Mouse (Mus musculus) CH12.LX (cell line): Measurements from ENCODE around the gene Olfr588-ps1. TPM values are rescaled to one million over a fixed set of nuclear protein-coding genes. Genes with fewer than 3 reads are reported as not detected.

ENCODE experiments used
- DNase-seq: peaks from one replicate; pipeline ENCODE4 v3.0.0-alpha.2; 2013; ENCODE audit errors: extremely low read depth
- H3K27ac ChIP-seq: 2 replicates; pipeline ENCODE4 v1.5.1; 2012; ENCODE audit warnings: low read depth, mild to moderate bottlenecking, control low read depth, moderate library complexity; ENCODE audit not compliant: insufficient read depth
- H3K27me3 ChIP-seq: replicated peaks from 2 replicates; pipeline ENCODE3; 2012; ENCODE audit warnings: inconsistent platforms
- H3K36me3 ChIP-seq, 2 experiments: replicated peaks in 1 of 2; 2 replicates each; pipeline versions ENCODE3 to v1.6.1; 2012; ENCODE audit warnings: inconsistent platforms in 1 of 2, low read length in 1 of 2, mild to moderate bottlenecking in 1 of 2, mixed read lengths in 1 of 2, moderate library complexity in 1 of 2; ENCODE audit not compliant: control insufficient read depth in 1 of 2, insufficient read depth in 1 of 2
- H3K4me1 ChIP-seq, 2 experiments: 2 replicates each; pipeline ENCODE4 v1.6.1; 2012; ENCODE audit warnings: inconsistent platforms in 1 of 2, moderate library complexity in 1 of 2; ENCODE audit not compliant: insufficient read depth in 2 of 2, control insufficient read depth in 1 of 2
- H3K4me2 ChIP-seq: 2 replicates; pipeline ENCODE4 v1.6.1; 2012; ENCODE audit warnings: low read depth, mild to moderate bottlenecking, control low read depth; ENCODE audit not compliant: poor library complexity, insufficient read depth, severe bottlenecking
- H3K4me3 ChIP-seq, 3 experiments: fragments of 150-350 bp in 1 of 3; sonication (generic) in 1 of 3; replicated peaks in 1 of 3; 2 replicates each; pipeline versions ENCODE3 to v1.5.1; 2011 to 2012; ENCODE audit warnings: low read depth in 2 of 3, low read length in 2 of 3, mild to moderate bottlenecking in 2 of 3, moderate library complexity in 2 of 3, control low read depth in 1 of 3, improper control_type of control experiment in 1 of 3, inconsistent platforms in 1 of 3, mixed read lengths in 1 of 3; ENCODE audit not compliant: poor library complexity in 1 of 3
- H3K79me2 ChIP-seq: replicated peaks from 2 replicates; pipeline ENCODE4 v1.6.1; 2012; ENCODE audit warnings: mild to moderate bottlenecking, moderate library complexity; ENCODE audit not compliant: control insufficient read depth, poor library complexity, insufficient read depth, severe bottlenecking; ENCODE audit errors: extremely low read depth
- H3K9ac ChIP-seq: 2 replicates; pipeline ENCODE4 v1.6.1; 2012; ENCODE audit warnings: low read depth, mild to moderate bottlenecking, control low read depth, moderate library complexity; ENCODE audit not compliant: insufficient read depth
- H3K9me3 ChIP-seq: replicated peaks from 2 replicates; pipeline ENCODE3; 2012; ENCODE audit warnings: low read length, inconsistent platforms, mixed read lengths
- BHLHE40 ChIP-seq: IDR thresholded peaks from 2 replicates; pipeline ENCODE4 v1.6.1; 2011; ENCODE audit warnings: mild to moderate bottlenecking, low read depth, low read length, improper control_type of control experiment
- CTCF ChIP-seq, 2 experiments: IDR thresholded peaks in 1 of 2; conservative IDR thresholded peaks in 1 of 2; 2 replicates each; pipeline ENCODE4 v1.5.1; 2011 to 2012; ENCODE audit warnings: low read depth in 2 of 2, low read length in 2 of 2, improper control_type of control experiment in 1 of 2, inconsistent platforms in 1 of 2, mild to moderate bottlenecking in 1 of 2, moderate library complexity in 1 of 2
- E2F4 ChIP-seq: IDR thresholded peaks from 2 replicates; pipeline ENCODE4 v1.6.1; 2011; ENCODE audit warnings: low read depth, low read length, improper control_type of control experiment; ENCODE audit not compliant: insufficient replicate concordance
- ELF1 ChIP-seq: IDR thresholded peaks from 2 replicates; pipeline ENCODE4 v1.6.1; 2014; ENCODE audit warnings: low read depth, mild to moderate bottlenecking, inconsistent platforms, low read length, improper control_type of control experiment
- EP300 ChIP-seq: IDR thresholded peaks from 2 replicates; pipeline ENCODE4 v1.6.1; 2011; ENCODE audit warnings: low read length, improper control_type of control experiment
- MAFK ChIP-seq: IDR thresholded peaks from 2 replicates; pipeline ENCODE4 v1.6.1; 2011; ENCODE audit warnings: low read length, improper control_type of control experiment; ENCODE audit not compliant: insufficient replicate concordance
- MAX ChIP-seq: IDR thresholded peaks from 2 replicates; pipeline ENCODE4 v1.6.1; 2011; ENCODE audit warnings: low read length, improper control_type of control experiment
- MXI1 ChIP-seq: IDR thresholded peaks from 2 replicates; pipeline ENCODE4 v1.6.1; 2011; ENCODE audit warnings: mild to moderate bottlenecking, low read depth, low read length, improper control_type of control experiment
- NELFE ChIP-seq: IDR thresholded peaks from 2 replicates; pipeline ENCODE4 v1.6.1; 2011; ENCODE audit warnings: low read depth, low read length, improper control_type of control experiment
- NRF1 ChIP-seq: IDR thresholded peaks from 2 replicates; pipeline ENCODE4 v1.6.1; 2014; ENCODE audit warnings: low read depth, mild to moderate bottlenecking, inconsistent platforms, low read length, improper control_type of control experiment, moderate library complexity
- POLR2AphosphoS2 ChIP-seq: IDR thresholded peaks from 2 replicates; pipeline ENCODE4 v1.6.1; 2011; ENCODE audit warnings: low read depth, low read length, improper control_type of control experiment
- RAD21 ChIP-seq: IDR thresholded peaks from 2 replicates; pipeline ENCODE4 v1.6.1; 2011; ENCODE audit warnings: low read depth, mild to moderate bottlenecking, low read length, improper control_type of control experiment, moderate library complexity
- TBP ChIP-seq: conservative IDR thresholded peaks from 2 replicates; pipeline ENCODE4 v1.6.1; 2011; ENCODE audit warnings: low read depth, low read length, improper control_type of control experiment
- TCF12 ChIP-seq: IDR thresholded peaks from 2 replicates; pipeline ENCODE4 v1.6.1; 2014; ENCODE audit warnings: low read depth, mild to moderate bottlenecking, inconsistent platforms, low read length, improper control_type of control experiment
- ZC3H11A ChIP-seq: IDR thresholded peaks from 2 replicates; pipeline ENCODE4 v1.6.1; 2012; ENCODE audit warnings: low read depth, mild to moderate bottlenecking, inconsistent platforms, low read length, improper control_type of control experiment
- ZNF384 ChIP-seq: IDR thresholded peaks from 2 replicates; pipeline ENCODE4 v1.6.1; 2012; ENCODE audit warnings: low read depth, low read length, improper control_type of control experiment, inconsistent platforms
- dilution Hi-C: fragments of 300-500 bp; cut with MboI; formaldehyde crosslinking; loops from 2 replicates; pipeline ENCODE4 v1.14.3; 2020; ENCODE audit warnings: low sequenced_read_pairs; ENCODE audit not compliant: extremely low pct_unique_long_range_greater_than_20kb, extremely low pct_ligation_motif_present
- in situ Hi-C: fragments of 300-500 bp; cut with MboI; formaldehyde crosslinking; loops from 3 replicates; pipeline ENCODE4 v1.14.3; 2019; ENCODE audit warnings: low sequenced_read_pairs, low pct_ligation_motif_present, low pct_unique_long_range_greater_than_20kb, mixed read lengths
- polyA plus RNA-seq: library from polyadenylated mRNA; unstranded; fragments of >175 nt; gene quantifications from 2 replicates; pipeline ENCODE4 v1.2.1, GENCODE M21; 2012; ENCODE audit warnings: low read depth; ENCODE audit not compliant: insufficient read length
- total RNA-seq, 2 experiments: library from RNA; depleted of rRNA; stranded (reverse); fragments of 300-350 nt in 1 of 2; fragments of >200 nt in 1 of 2; gene quantifications; 2 replicates each; pipeline ENCODE4 v1.2.3; 2012 to 2014

Gene Olfr588-ps1
- total RNA-seq (2012; rRNA removed), result not detected in 2 replicates
- total RNA-seq (2014; rRNA removed), result not detected in 2 replicates
- not detected in 2 replicates for polyA plus RNA-seq

- H3K4me3 ChIP-seq, result no peak within 1 kb of the TSS
- no peaks in the 10 kb centered on the region for H3K9me3 ChIP-seq
- no peak within 1 kb of the TSS for H3K9ac ChIP-seq
- H3K4me1 ChIP-seq, result no peaks in the 10 kb centered on the region
- dilution Hi-C loops (no loop called here), in situ Hi-C loops (no loop called here)
- H3K27ac ChIP-seq, result no peak within 1 kb of the TSS
- TF ChIP-seq CTCF (conservative IDR thresholded peaks at IDR 0.05 in 1 of 2, IDR thresholded peaks at IDR 0.05 in 1 of 2; ENCODE audit: low read depth in 2 of 2, low read length in 2 of 2), result no peak
- no peak for TF ChIP-seq NELFE
- TF ChIP-seq NRF1, result no peak
- TF ChIP-seq ZC3H11A, result no peak
- no peak for TF ChIP-seq RAD21
- no peak for TF ChIP-seq TCF12
- no peak for TF ChIP-seq MXI1
- TF ChIP-seq ELF1, result no peak
- no peak for TF ChIP-seq MAFK
- no peak for TF ChIP-seq ZNF384
- no peak for TF ChIP-seq E2F4
- no peak for TF ChIP-seq BHLHE40
- TF ChIP-seq EP300, result no peak
- no peak for DNase-seq
- no peaks in the 10 kb centered on the region for H3K79me2 ChIP-seq
- no peaks in the 10 kb centered on the region for H3K27me3 ChIP-seq
- H3K4me2 ChIP-seq, result no peak within 1 kb of the TSS
- no peaks in the 10 kb centered on the region for H3K36me3 ChIP-seq
These were observed at the start of gene Olfr588-ps1 for GRCm38 (mm10) chr7:103140579-103140978. Gene Olfr588-ps1, plus strand, starts transcription at chr7:103140879.

GRCm38 (mm10) chr7:103097420-103097819, 43.3 kb upstream of the Olfr588-ps1 start, which contains the start of gene Olfr585:
Gene Olfr585, plus strand, starts transcription at chr7:103097720.
- DNase-seq, result no peak
- H3K27me3 ChIP-seq, result no peaks in the 10 kb centered on the region
- H3K36me3 ChIP-seq, result no peaks in the 10 kb centered on the region
- no peak within 1 kb of the TSS for H3K27ac ChIP-seq
- dilution Hi-C loops, result no loop called here
- H3K9ac ChIP-seq, result no peak within 1 kb of the TSS
- H3K9me3 ChIP-seq, result no peaks in the 10 kb centered on the region
- H3K4me1 ChIP-seq, result no peaks in the 10 kb centered on the region
- no peak within 1 kb of the TSS for H3K4me2 ChIP-seq
- H3K4me3 ChIP-seq, result no peak within 1 kb of the TSS
- H3K79me2 ChIP-seq, result no peaks in the 10 kb centered on the region
- in situ Hi-C loops, result no loop called here
- no peak for TF ChIP-seq NELFE
- no peak for TF ChIP-seq E2F4
- TF ChIP-seq POLR2AphosphoS2, result no peak
- no peak for TF ChIP-seq MAX
- TF ChIP-seq TBP, result no peak
